Mouse (Mus musculus): ENCODE results near the gene Caln1. TPM values are rescaled to one million over a fixed set of nuclear protein-coding genes. Genes with fewer than 3 reads are reported as not detected.

Caln1 gene
- polyA plus RNA-seq (2015; fragmentation: Nextera tagmentation; extraction: Ambion mirVana) = 0.13 and 0.25 TPM in 2 replicates

DNA sequence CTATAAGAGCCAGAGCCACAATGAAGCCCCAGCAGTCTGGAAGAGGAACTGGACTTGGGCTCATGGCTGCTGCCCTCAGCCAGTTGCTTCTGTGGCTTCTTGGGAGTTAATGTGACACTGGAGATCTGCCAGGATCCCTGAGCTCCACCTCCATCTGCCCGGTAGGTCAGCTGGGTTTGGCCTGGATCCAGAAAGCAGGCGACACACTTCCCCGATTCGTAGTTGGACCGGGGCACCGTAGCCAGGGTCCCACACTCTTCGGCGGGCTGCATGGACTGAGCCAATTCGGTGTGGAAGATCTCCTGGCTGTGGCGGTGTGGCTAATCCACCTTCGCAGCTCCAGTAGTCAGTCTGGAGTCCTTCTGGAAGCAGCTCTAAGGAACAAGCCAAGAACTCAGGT is at the start of gene Caln1:
Gene Caln1 (plus strand): TSS at position 219 of the 400 bp plus-strand sequence.
- H3K4me2 ChIP-seq = no peak within 1 kb of the TSS
- no peaks in the 10 kb centered on the region for H3K4me1 ChIP-seq
- no peak within 1 kb of the TSS for H3K4me3 ChIP-seq
- no peaks in the 10 kb centered on the region for H3K36me3 ChIP-seq
- peaks cover 4% of the 10 kb centered on the region; the same call in 1 of the 2 replicates for H3K9me3 ChIP-seq
- no peak within 1 kb of the TSS for H3K9ac ChIP-seq
- 63% methylated on average over 11 of the region's 11 CpGs for WGBS
- no peak within 1 kb of the TSS for H3K27ac ChIP-seq (replicated peaks)
- ATAC-seq (ENCODE audit: extremely low read depth, insufficient number of reproducible peaks, low FRiP score, low TSS enrichment) = no peak
- no peaks in the 10 kb centered on the region for H3K27me3 ChIP-seq (replicated peaks)

DNA sequence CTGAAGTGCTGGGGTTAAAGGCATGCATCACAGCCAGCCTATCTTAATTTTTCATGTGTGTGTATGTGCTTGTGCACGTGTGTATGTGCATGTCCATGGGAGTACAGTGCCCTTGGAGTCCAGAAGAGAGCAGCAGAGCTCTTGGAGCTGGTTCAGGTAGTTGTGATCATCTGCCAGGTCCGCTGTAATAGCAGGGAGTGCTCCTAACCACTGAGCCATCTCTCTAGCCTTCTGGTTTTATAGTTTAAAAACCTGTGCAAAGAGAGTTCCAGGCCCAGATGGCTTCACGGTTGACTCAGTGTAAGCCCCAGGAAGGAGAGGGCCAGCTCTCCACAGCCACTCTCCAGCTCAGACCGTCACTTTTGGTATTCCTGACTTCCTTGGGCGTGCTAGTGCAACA is 49.5 kb upstream of the Caln1 start:
- Histone ChIP-seq H3K9ac (no peak overlapping the region), H3K27me3 (replicated peaks) (no peaks in the 10 kb centered on the region), H3K9me3 (peaks cover 7% of the 10 kb centered on the region), H3K27ac (replicated peaks) (no peak overlapping the region), H3K36me3 (peaks cover 30% of the 10 kb centered on the region), H3K4me3 (no peak overlapping the region), H3K4me2 (no peak overlapping the region), H3K4me1 (no peaks in the 10 kb centered on the region)
- WGBS = 86% methylated on average over 5 of the region's 5 CpGs
- ATAC-seq (ENCODE audit: extremely low read depth, insufficient number of reproducible peaks, low FRiP score, low TSS enrichment) = no peak

DNA sequence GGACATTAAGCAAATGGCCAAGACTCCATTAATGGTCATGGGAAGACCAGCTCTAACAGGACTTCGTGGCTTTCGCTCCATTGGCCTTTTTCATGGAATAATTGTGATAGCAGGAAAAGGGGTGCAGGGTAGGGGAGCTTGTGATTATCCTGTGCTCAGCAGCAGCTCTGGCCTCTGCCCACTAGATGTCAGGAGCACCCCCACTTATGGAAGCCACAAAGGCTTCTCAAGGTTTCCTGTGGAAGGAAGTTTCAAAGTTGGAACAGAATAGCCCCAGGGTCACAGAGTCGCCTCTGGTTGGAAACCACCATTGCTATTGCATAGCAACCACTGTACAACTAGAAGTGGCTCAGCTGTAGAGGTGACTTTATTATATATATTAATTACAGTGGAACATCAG is 48.8 kb upstream of the Caln1 start:
- Histone ChIP-seq H3K36me3 (peaks cover 33% of the 10 kb centered on the region), H3K9me3 (peaks cover 8% of the 10 kb centered on the region), H3K4me3 (no peak overlapping the region), H3K4me2 (no peak overlapping the region), H3K27me3 (replicated peaks) (no peaks in the 10 kb centered on the region), H3K4me1 (no peaks in the 10 kb centered on the region), H3K9ac (no peak overlapping the region), H3K27ac (replicated peaks) (no peak overlapping the region)
- ATAC-seq (ENCODE audit: extremely low read depth, insufficient number of reproducible peaks, low FRiP score, low TSS enrichment) = no peak
- WGBS = 73% methylated on average over 3 of the region's 3 CpGs

DNA sequence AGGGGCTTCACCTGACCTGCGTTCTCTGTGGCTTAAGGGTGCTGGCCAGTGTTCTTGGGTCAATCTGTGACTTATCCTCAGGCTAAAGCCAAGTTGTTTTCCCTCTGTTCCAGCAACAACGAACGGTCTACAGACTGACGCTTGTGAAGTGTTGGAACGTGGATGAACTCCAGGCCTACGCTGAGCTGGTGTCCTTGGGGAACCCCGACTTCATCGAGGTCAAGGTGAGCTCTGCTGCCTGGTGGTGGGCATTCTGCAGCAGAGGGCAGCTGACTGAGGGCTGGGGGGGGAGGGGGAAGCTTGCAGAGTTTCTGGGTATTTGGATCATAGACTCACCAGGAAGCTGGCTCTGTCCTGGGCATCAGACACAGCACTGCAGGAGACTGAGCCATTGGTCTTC is 43.8 kb upstream of the Caln1 start:
- 82% methylated on average over 8 of the region's 8 CpGs for WGBS
- Histone ChIP-seq H3K4me2 (no peak overlapping the region), H3K4me3 (no peak overlapping the region), H3K27ac (replicated peaks) (no peak overlapping the region), H3K9ac (no peak overlapping the region), H3K27me3 (replicated peaks) (no peaks in the 10 kb centered on the region), H3K9me3 (peaks cover 8% of the 10 kb centered on the region), H3K4me1 (no peaks in the 10 kb centered on the region), H3K36me3 (peaks cover 44% of the 10 kb centered on the region)
- no peak; the same call in 1 of the 2 replicates for ATAC-seq (ENCODE audit: extremely low read depth, insufficient number of reproducible peaks, low FRiP score, low TSS enrichment)

DNA sequence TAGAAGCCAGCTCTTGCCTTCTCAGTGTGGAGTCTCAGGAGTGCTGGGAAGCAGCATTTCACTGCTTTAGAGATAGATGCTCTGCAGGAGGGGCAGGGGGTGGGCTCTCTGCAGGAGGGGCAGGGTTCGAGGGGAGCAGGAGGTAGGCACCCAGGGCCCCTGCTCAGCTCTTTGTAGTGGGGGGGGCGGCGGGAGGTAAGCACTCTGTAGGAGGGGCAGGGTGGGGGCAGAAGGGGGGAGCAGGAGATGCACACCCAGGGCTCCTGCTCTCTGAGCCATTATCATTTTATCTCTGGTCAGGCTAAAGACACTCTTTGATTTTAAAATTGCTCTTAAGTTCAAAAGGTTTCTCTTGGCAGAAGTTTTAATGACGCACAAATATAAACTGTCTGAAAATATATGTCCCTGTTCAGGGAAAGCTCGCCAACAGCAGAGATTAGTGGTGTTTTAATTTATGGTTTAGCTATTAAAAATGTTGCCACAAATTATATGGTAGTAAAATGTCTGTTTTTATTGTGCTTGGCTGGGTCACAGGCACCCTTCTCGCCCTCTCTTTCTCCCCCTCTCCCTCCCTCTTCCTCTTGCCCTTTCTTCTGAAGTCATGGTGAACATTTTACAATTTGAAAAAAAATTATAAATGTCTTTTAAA is 41.5 kb upstream of the Caln1 start:
- H3K9ac ChIP-seq = no peak overlapping the region
- peaks cover 44% of the 10 kb centered on the region for H3K36me3 ChIP-seq
- H3K4me2 ChIP-seq = no peak overlapping the region
- H3K27me3 ChIP-seq (replicated peaks) = no peaks in the 10 kb centered on the region
- peaks cover 8% of the 10 kb centered on the region for H3K9me3 ChIP-seq
- whole genome bisulfite sequencing = 73% methylated on average over 6 of the region's 6 CpGs
- H3K4me1 ChIP-seq = no peaks in the 10 kb centered on the region
- ATAC-seq (ENCODE audit: extremely low read depth, insufficient number of reproducible peaks, low FRiP score, low TSS enrichment) = no peak
- H3K27ac ChIP-seq (replicated peaks) = no peak overlapping the region
- H3K4me3 ChIP-seq = no peak overlapping the region

DNA sequence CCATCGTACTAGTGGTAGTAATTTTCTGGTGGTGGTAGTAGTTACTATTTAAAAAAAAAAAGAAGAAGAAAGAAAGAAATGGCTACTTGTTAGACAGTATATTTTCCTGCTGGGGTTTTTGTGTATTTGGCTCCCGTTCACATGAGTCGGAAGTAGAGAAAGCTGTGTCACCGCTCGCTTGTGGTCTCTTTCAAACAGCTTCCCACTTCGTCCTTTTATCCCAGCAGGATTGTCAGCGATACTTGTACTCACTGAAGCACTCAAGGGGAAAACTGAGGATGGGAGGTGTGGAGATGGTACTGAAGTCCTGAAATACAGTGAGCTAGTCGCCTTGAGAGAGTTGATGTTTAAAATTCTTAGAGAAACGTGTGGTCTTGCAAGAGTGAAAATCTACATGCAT is 40.9 kb upstream of the Caln1 start:
- 84% methylated on average over 9 of the region's 9 CpGs for WGBS
- Histone ChIP-seq H3K4me2 (no peak overlapping the region), H3K36me3 (peaks cover 44% of the 10 kb centered on the region), H3K27me3 (replicated peaks) (no peaks in the 10 kb centered on the region), H3K9ac (no peak overlapping the region), H3K9me3 (peaks cover 8% of the 10 kb centered on the region), H3K4me1 (no peaks in the 10 kb centered on the region), H3K27ac (replicated peaks) (no peak overlapping the region), H3K4me3 (no peak overlapping the region)
- no peak for ATAC-seq (ENCODE audit: extremely low read depth, insufficient number of reproducible peaks, low FRiP score, low TSS enrichment)

DNA sequence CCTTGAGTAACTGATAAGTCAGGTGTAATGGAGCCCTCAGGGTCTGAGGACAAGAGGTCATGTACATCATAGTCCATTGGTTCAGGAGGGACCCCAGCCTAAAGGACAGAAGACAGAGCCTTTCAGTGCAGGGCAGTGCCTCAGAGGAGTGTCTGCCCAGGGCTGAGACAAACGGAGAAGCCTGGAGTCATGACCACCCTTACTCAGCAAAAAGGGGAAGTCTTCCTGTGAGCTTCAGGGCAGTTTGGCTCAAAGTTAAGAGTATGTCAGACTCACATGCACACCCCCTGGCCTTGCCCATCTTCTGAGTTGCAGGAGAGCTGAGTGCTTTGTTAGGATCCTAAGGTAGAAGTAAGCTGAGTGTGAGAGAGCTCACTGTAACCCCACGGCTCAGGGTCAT is 39.4 kb upstream of the Caln1 start:
- no peak for ATAC-seq (ENCODE audit: extremely low read depth, insufficient number of reproducible peaks, low FRiP score, low TSS enrichment)

DNA sequence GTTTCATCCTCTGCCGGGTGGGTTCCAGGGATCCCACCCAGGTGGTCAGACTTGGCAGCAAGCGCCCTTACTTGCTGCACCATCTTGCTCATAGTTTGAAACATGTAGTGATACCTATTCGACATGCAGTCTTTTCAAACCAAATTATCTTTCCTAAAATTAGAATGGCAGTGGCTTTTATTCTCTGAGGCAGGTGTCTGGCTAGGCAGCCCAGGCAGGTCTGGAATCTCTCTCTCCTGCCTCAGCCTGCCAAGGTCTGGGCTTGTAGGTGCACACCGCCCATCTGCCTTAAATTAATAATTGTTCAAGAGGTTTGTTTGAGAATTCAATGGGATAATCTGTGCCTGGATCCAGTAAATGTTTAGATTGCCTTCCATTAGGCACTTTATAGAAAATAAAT is 38.5 kb upstream of the Caln1 start:
- Histone ChIP-seq H3K4me3 (no peak overlapping the region), H3K36me3 (peaks cover 35% of the 10 kb centered on the region), H3K4me1 (no peaks in the 10 kb centered on the region), H3K27ac (replicated peaks) (no peak overlapping the region), H3K27me3 (replicated peaks) (no peaks in the 10 kb centered on the region), H3K9me3 (no peaks in the 10 kb centered on the region), H3K9ac (no peak overlapping the region), H3K4me2 (no peak overlapping the region)
- no peak for ATAC-seq (ENCODE audit: extremely low read depth, insufficient number of reproducible peaks, low FRiP score, low TSS enrichment)
- 80% methylated on average over 4 of the region's 4 CpGs for WGBS

More for the DNA sequence above, 39.4 kb upstream of the Caln1 start:
- no peak overlapping the region for H3K9ac ChIP-seq
- peaks cover 35% of the 10 kb centered on the region for H3K36me3 ChIP-seq
- no peak overlapping the region for H3K4me2 ChIP-seq
- no peaks in the 10 kb centered on the region for H3K4me1 ChIP-seq
- H3K27me3 ChIP-seq (replicated peaks) = no peaks in the 10 kb centered on the region
- H3K4me3 ChIP-seq = no peak overlapping the region
- no peaks in the 10 kb centered on the region; the same call in 1 of the 2 replicates for H3K9me3 ChIP-seq
- WGBS = 58% methylated on average over 2 of the region's 2 CpGs
- H3K27ac ChIP-seq (replicated peaks) = no peak overlapping the region

DNA sequence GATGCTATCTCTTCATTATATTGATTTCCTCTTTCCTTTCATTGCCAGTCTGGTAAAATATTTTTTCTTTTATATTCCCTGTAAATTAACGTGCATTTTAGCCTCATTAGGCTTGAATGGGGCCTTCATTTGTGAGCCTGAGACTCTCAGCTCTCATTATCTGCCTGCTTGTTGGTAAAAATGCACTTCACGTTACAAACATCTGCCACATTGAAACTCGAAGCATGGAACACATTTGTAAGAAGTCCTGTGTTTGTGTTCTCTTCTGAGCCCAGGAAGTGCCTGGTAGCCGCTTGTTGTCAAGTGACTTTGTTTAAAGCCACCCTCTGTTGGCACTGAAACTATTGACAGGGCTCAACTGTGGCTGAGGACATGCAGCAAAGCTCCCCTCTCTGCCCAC is 38.0 kb upstream of the Caln1 start:
- Histone ChIP-seq H3K27me3 (replicated peaks) (no peaks in the 10 kb centered on the region), H3K9me3 (no peaks in the 10 kb centered on the region), H3K4me2 (no peak overlapping the region), H3K9ac (no peak overlapping the region), H3K4me1 (no peaks in the 10 kb centered on the region), H3K27ac (replicated peaks) (no peak overlapping the region), H3K4me3 (no peak overlapping the region), H3K36me3 (peaks cover 37% of the 10 kb centered on the region)
- ATAC-seq (ENCODE audit: extremely low read depth, insufficient number of reproducible peaks, low FRiP score, low TSS enrichment) = no peak
- 70% methylated on average over 4 of the region's 4 CpGs for WGBS

DNA sequence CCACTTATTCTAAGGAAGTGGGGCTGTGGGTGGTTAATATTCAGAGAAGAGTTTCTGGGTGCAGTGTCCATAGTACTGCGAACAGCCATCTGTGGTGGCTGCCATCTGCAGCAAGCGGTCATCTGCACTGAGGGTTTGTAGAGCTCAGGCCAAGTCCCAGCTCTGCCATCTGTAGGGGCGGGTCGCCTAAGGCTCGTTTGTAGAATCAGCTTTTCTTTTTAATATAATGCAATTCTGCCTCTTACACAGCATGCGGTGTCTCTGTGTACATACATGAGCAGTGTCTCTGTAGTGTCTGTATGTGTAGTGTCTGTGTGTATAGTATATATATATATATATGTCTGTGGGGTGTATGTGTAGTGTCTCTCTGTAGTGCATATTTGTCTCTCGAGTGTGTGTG is 35.7 kb upstream of the Caln1 start:
- no peaks in the 10 kb centered on the region for H3K27me3 ChIP-seq (replicated peaks)
- 91% methylated on average over 7 of the region's 7 CpGs for WGBS
- no peak for ATAC-seq (ENCODE audit: extremely low read depth, insufficient number of reproducible peaks, low FRiP score, low TSS enrichment)
- no peak overlapping the region for H3K27ac ChIP-seq (replicated peaks)
- no peak overlapping the region for H3K9ac ChIP-seq
- H3K4me2 ChIP-seq = no peak overlapping the region
- H3K4me1 ChIP-seq = no peaks in the 10 kb centered on the region
- H3K4me3 ChIP-seq = no peak overlapping the region
- H3K9me3 ChIP-seq = no peaks in the 10 kb centered on the region
- peaks cover 46% of the 10 kb centered on the region for H3K36me3 ChIP-seq

DNA sequence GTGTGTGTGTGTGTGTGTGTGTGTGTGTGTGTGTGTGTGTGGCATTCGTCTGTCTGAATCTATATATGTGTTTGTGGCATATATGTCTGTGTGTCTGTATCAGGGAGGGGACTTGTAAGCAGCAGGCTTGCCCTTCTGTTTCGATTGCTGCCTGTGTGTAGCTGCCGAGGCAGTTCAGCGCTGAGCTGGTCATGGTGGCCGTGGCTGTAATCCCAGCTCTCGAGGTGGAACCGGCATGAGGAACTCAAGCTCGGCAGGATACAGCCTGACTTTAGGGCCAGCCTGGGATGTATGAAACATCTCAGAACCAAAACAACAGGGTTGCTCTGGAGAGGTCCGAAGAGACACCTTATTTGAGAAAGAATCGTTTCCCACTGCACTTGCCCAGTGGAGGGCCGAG is 35.3 kb upstream of the Caln1 start:
- no peak overlapping the region for H3K4me3 ChIP-seq
- 86% methylated on average over 11 of the region's 11 CpGs for WGBS
- no peaks in the 10 kb centered on the region for H3K9me3 ChIP-seq
- no peaks in the 10 kb centered on the region for H3K4me1 ChIP-seq
- no peaks in the 10 kb centered on the region for H3K27me3 ChIP-seq (replicated peaks)
- no peak for ATAC-seq (ENCODE audit: extremely low read depth, insufficient number of reproducible peaks, low FRiP score, low TSS enrichment)
- H3K27ac ChIP-seq (replicated peaks) = no peak overlapping the region
- no peak overlapping the region for H3K4me2 ChIP-seq
- H3K9ac ChIP-seq = no peak overlapping the region
- H3K36me3 ChIP-seq = peaks cover 42% of the 10 kb centered on the region

DNA sequence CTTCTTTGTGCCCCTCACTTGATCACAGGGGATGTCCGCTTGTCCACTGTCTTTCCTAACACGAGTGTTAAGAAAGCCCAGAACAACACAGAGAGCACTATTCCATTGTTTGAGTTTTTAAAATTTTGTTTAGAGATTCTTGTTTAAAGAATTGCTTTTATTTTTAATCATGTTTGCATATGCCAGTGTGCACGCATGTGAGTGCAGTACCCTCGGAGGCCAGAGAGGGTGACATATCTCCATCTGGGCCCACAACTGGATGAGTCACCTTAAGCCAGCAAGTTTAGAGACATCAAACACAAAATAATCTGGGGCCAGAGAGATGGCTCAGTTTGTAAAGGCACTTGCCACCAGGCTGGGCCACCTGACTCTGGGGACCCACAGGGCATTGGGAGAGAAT is 33.8 kb upstream of the Caln1 start:
- Histone ChIP-seq H3K27me3 (replicated peaks) (no peaks in the 10 kb centered on the region), H3K4me1 (no peaks in the 10 kb centered on the region), H3K36me3 (peaks cover 46% of the 10 kb centered on the region), H3K9me3 (no peaks in the 10 kb centered on the region), H3K9ac (no peak overlapping the region), H3K27ac (replicated peaks) (no peak overlapping the region), H3K4me2 (no peak overlapping the region), H3K4me3 (no peak overlapping the region)
- no peak for ATAC-seq (ENCODE audit: extremely low read depth, insufficient number of reproducible peaks, low FRiP score, low TSS enrichment)
- 98% methylated on average over 4 of the region's 4 CpGs for WGBS
